Mouse (Mus musculus) forebrain, embryonic 11.5 days (tissue): ENCODE data around the gene Capn5. TPM values are rescaled to one million over a fixed set of nuclear protein-coding genes. Genes with fewer than 3 reads are reported as not detected.

ENCODE experiments used
- ATAC-seq: fragments of 200-750 bp; cut with Nextera tagmentation; replicated peaks from 2 replicates; pipeline ENCODE4 v1.8.0; 2017; ENCODE audit warnings: moderate TSS enrichment; ENCODE audit not compliant: low FRiP score
- DNase-seq: peaks from one replicate; pipeline ENCODE4 v3.0.0-alpha.2; 2017; ENCODE audit warnings: low spot score
- H3K27ac ChIP-seq: fragments of 300-500 bp; sonication (generic); 2 replicates; pipeline ENCODE4 v1.5.1; 2014; ENCODE audit warnings: low read depth, low read length
- H3K27me3 ChIP-seq: fragments of 300-500 bp; sonication (generic); 2 replicates; pipeline ENCODE4 v1.6.1; 2014; ENCODE audit warnings: mild to moderate bottlenecking, low read length, mixed read lengths; ENCODE audit not compliant: control insufficient read depth, insufficient read depth
- H3K36me3 ChIP-seq: fragments of 300-500 bp; sonication (generic); 2 replicates; pipeline ENCODE4 v1.6.1; 2014; ENCODE audit warnings: mild to moderate bottlenecking, low read length, moderate library complexity, mixed read lengths; ENCODE audit not compliant: control insufficient read depth, insufficient read depth
- H3K4me1 ChIP-seq: fragments of 300-500 bp; sonication (generic); replicated peaks from 2 replicates; pipeline ENCODE4 v1.6.1; 2014; ENCODE audit warnings: low read length, mixed read lengths; ENCODE audit not compliant: control insufficient read depth, insufficient read depth
- H3K4me2 ChIP-seq: fragments of 300-500 bp; sonication (generic); 2 replicates; pipeline ENCODE4 v1.6.1; 2014; ENCODE audit warnings: low read depth, mild to moderate bottlenecking, low read length, moderate library complexity, mixed read lengths; ENCODE audit not compliant: severe bottlenecking
- H3K4me3 ChIP-seq: fragments of 300-500 bp; sonication (generic); 2 replicates; pipeline ENCODE4 v1.5.1; 2014; ENCODE audit warnings: low read depth, low read length
- H3K9ac ChIP-seq: fragments of 300-500 bp; sonication (generic); 2 replicates; pipeline ENCODE4 v1.6.1; 2014; ENCODE audit warnings: low read length
- H3K9me3 ChIP-seq: fragments of 300-500 bp; sonication (generic); 2 replicates; pipeline ENCODE4 v1.6.1; 2016; ENCODE audit warnings: low read length, mixed read lengths; ENCODE audit not compliant: control insufficient read depth
- WGBS: fragments of 180-500 bp; shearing (Covaris S2); extraction: QIAGEN DNeasy Blood & Tissue Kit; methylation state at CpG from one replicate; pipeline ENCODE4 v1.1.7; 2014; 5-methylcytosine and 5-hydroxymethylcytosine counted together
- polyA plus RNA-seq: library from polyadenylated mRNA; unstranded; fragments of >200 nt; fragmentation: Nextera tagmentation; extraction: Ambion mirVana; gene quantifications from 2 replicates; pipeline ENCODE4 v1.2.1, GENCODE M21; 2014

The Capn5 gene
- 5.8 and 6.1 TPM in 2 replicates for polyA plus RNA-seq

GRCm38 (mm10) chr7:98177929-98178559 is at the start of gene Capn5:
Capn5 (minus strand) TSS chr7:98178274.
- Histone ChIP-seq H3K4me3 (peak within 1 kb of the TSS; percentile 64), H3K36me3 (no peaks in the 10 kb centered on the region), H3K9me3 (no peaks in the 10 kb centered on the region), H3K4me1 (peaks cover 2% of the 10 kb centered on the region; the same call in 1 of the 2 replicates), H3K27ac (no peak within 1 kb of the TSS), H3K9ac (peak within 1 kb of the TSS; percentile 63), H3K27me3 (peaks cover 9% of the 10 kb centered on the region; the same call in 1 of the 2 replicates), H3K4me2 (peak within 1 kb of the TSS; percentile 77)
- DNase-seq (peak; percentile 88), ATAC-seq (peak; percentile 83)
- 1% methylated on average over 44 of the region's 44 CpGs for WGBS

DNA sequence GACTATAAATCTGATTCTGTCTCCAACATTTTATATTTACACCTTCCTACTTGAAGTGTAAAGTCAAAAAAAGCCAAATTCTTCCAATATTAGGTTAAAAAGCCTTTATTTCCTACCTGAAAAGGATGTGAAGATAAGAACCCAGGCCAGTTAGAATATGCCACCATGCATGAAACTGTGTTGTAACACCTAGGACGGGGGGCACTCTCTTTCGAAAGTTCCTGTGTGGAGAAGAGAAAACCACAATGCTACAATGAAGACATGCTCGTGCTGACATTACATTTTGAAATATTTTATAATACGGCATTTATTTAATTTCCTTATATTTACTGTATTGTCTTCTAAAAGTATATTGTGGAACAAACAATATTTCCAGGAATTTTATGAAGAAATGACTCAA is 45.7 kb upstream of the Capn5 start:
- Histone ChIP-seq H3K4me3 (no peak overlapping the region), H3K27ac (no peak overlapping the region), H3K4me2 (no peak overlapping the region), H3K9me3 (no peaks in the 10 kb centered on the region), H3K9ac (no peak overlapping the region), H3K36me3 (no peaks in the 10 kb centered on the region), H3K4me1 (no peaks in the 10 kb centered on the region), H3K27me3 (no peaks in the 10 kb centered on the region)
- DNase-seq: no peak
- ATAC-seq: no peak
- WGBS: 91% methylated on average over 4 of the region's 4 CpGs

DNA sequence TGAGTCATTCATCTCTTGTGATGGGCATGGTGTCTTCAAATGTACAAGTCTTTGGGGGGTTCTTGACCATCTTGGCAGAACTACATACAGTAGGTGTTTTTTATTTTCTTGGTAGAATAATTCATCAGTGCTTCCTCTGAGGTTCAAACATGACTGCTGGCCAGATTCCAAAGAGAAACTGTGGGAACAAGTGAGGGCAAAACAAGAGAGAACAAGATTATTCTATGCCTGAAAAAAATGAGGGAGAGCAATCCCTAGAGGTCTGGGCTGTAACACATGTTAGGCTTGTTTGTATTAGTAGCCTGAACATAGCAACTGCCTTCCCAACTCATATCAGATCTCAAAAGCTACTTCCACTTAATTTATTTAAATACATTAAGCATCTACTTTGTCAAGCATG is 38.6 kb upstream of the Capn5 start:
- H3K4me1 ChIP-seq: no peaks in the 10 kb centered on the region
- H3K27ac ChIP-seq: no peak overlapping the region
- no peaks in the 10 kb centered on the region for H3K9me3 ChIP-seq
- no peak overlapping the region for H3K4me2 ChIP-seq
- no peak overlapping the region for H3K4me3 ChIP-seq
- DNase-seq: no peak
- no peak overlapping the region for H3K9ac ChIP-seq
- H3K36me3 ChIP-seq: no peaks in the 10 kb centered on the region
- H3K27me3 ChIP-seq: no peaks in the 10 kb centered on the region
- no peak for ATAC-seq

- DNase-seq (no peak), ATAC-seq (no peak)
- Histone ChIP-seq H3K9me3 (no peaks in the 10 kb centered on the region), H3K36me3 (no peaks in the 10 kb centered on the region), H3K4me2 (no peak overlapping the region), H3K4me1 (no peaks in the 10 kb centered on the region), H3K27ac (no peak overlapping the region), H3K27me3 (no peaks in the 10 kb centered on the region), H3K4me3 (no peak overlapping the region), H3K9ac (no peak overlapping the region)
- WGBS: 91% methylated on average over 4 of the region's 4 CpGs
Measured at GRCm38 (mm10) chr7:98202946-98203345, 24.9 kb upstream of the Capn5 start.

GRCm38 (mm10) chr7:98201493-98202028 is 23.5 kb upstream of the Capn5 start:
- H3K9me3 ChIP-seq: no peaks in the 10 kb centered on the region
- H3K27ac ChIP-seq: no peak overlapping the region
- peaks cover 2% of the 10 kb centered on the region; the same call in 1 of the 2 replicates for H3K27me3 ChIP-seq
- no peak overlapping the region for H3K4me3 ChIP-seq
- no peaks in the 10 kb centered on the region for H3K4me1 ChIP-seq
- 87% methylated on average over 5 of the region's 5 CpGs for WGBS
- ATAC-seq (no peak), DNase-seq (no peak)
- no peak overlapping the region for H3K9ac ChIP-seq
- no peaks in the 10 kb centered on the region for H3K36me3 ChIP-seq
- no peak overlapping the region for H3K4me2 ChIP-seq

DNA sequence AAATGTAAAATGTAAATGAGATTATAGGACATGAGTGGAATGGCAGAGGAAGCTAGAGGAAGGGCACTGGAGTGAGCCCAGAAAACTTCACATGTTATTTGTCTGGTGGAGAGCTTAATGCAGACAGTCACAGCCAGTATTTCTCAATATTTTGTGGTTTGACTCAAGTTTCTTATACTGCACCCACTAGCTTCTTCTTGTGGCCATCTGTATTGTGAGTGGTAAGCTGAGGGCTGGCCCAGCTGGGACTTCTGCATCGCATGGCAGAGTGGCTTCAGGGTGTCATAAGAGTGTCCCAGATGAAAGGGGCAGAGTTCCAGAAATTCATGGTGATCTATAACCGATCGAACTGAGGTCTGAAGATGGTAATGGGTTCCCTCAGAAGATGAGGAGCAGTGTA is 22.3 kb upstream of the Capn5 start:
- Histone ChIP-seq H3K27ac (no peak overlapping the region), H3K4me2 (no peak overlapping the region), H3K27me3 (peaks cover 9% of the 10 kb centered on the region), H3K4me3 (no peak overlapping the region), H3K9me3 (no peaks in the 10 kb centered on the region), H3K9ac (no peak overlapping the region), H3K36me3 (no peaks in the 10 kb centered on the region), H3K4me1 (no peaks in the 10 kb centered on the region)
- ATAC-seq (no peak), DNase-seq (no peak)
- WGBS: 79% methylated on average over 3 of the region's 3 CpGs

GRCm38 (mm10) chr7:98199381-98199780 is 21.3 kb upstream of the Capn5 start, which contains the start of gene B3gnt6:
B3gnt6 (minus strand) TSS chr7:98199481.
- H3K4me1 ChIP-seq: 0 out of 2 replicates have a peak, but pooled peaks cover under 1% of the 10 kb centered on the region
- H3K36me3 ChIP-seq: no peaks in the 10 kb centered on the region
- H3K27ac ChIP-seq: no peak within 1 kb of the TSS
- no peaks in the 10 kb centered on the region for H3K9me3 ChIP-seq
- DNase-seq (no peak), ATAC-seq (no peak)
- no peak within 1 kb of the TSS for H3K9ac ChIP-seq
- peaks cover 19% of the 10 kb centered on the region for H3K27me3 ChIP-seq
- no peak within 1 kb of the TSS for H3K4me3 ChIP-seq
- H3K4me2 ChIP-seq: no peak within 1 kb of the TSS
- WGBS: 92% methylated on average over 4 of the region's 4 CpGs

- H3K4me1 ChIP-seq: peaks cover 11% of the 10 kb centered on the region; the same call in 1 of the 2 replicates
- H3K9ac ChIP-seq: no peak overlapping the region
- H3K27me3 ChIP-seq: peaks cover 49% of the 10 kb centered on the region
- no peak for ATAC-seq
- WGBS: 42% methylated on average over 10 of the region's 10 CpGs
- no peaks in the 10 kb centered on the region for H3K9me3 ChIP-seq
- H3K27ac ChIP-seq: no peak overlapping the region
- no peaks in the 10 kb centered on the region for H3K36me3 ChIP-seq
- H3K4me2 ChIP-seq: no peak overlapping the region
- no peak overlapping the region for H3K4me3 ChIP-seq
- no peak for DNase-seq
Measured at GRCm38 (mm10) chr7:98195151-98195801, 17.2 kb upstream of the Capn5 start.
